Mouse (Mus musculus) frontal cortex, postnatal 36 days (tissue): ENCODE data around the gene Eef1a2.
"Not testable (repeated sequence)": the region's sequence is repeated elsewhere in the genome, so short reads cannot be mapped to it uniquely, and the experiment has no call there.

ENCODE experiments used
- DNase-seq, 2 experiments: peaks; one replicate each; pipeline ENCODE4 v3.0.0; 2022; ENCODE audit warnings: low spot score in 2 of 2

The Eef1a2 gene

GRCm38 (mm10) chr2:181156248-181157121, at the start of gene Eef1a2:
TSS of gene Eef1a2 (minus strand) at chr2:181157014.
- peak; percentile 88 to 94 for DNase-seq

GRCm38 (mm10) chr2:181206118-181206517, 49.3 kb upstream of the Eef1a2 start:
- no peak for DNase-seq

DNA sequence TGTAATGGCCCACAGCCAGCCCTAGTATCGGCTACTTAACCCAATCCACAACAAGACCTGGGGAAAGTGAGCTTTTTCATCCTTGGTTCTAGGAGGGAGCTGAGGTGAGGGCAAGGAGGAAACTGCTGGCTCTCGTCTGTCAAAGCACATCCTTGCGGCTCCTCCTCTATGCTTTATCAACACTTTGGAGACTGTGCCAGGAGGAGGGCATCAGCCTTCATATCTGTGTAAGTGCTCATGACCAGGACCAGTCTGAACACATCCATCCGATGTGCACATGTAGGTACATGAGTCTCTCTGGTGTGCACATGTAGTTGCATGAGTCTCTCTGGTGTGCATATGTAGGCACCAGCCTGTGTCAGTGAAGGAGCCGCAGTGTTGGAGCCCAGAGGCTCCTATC, 48.9 kb upstream of the Eef1a2 start:
- no peak for DNase-seq

DNA sequence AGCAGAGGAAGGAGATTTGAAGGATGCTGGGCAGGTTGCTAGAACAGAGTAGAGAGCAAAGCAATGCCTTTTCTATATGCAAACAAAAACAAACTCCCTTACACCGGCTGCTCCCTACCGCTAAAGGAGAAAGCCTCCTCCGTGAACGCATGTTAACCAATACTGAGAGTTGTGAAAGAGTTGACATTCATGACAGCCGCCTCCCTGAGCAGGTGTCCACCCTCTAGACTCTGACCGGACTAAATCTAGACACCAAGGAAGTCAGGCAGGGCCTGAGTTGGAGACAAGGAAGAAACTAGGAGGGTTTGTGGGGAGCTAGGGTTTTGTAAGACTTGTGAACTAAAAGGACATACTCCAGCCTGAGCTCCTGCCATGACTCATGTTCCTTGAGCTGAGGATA, 46.1 kb upstream of the Eef1a2 start:
- DNase-seq, result no peak

- no peak for DNase-seq
These were observed 45.6 kb upstream of the Eef1a2 start, which contains the start of gene Ptk6 for GRCm38 (mm10) chr2:181202422-181202821. TSS of gene Ptk6 (minus strand) at chr2:181202789.

GRCm38 (mm10) chr2:181201606-181202005, 44.8 kb upstream of the Eef1a2 start:
- no peak for DNase-seq

DNA sequence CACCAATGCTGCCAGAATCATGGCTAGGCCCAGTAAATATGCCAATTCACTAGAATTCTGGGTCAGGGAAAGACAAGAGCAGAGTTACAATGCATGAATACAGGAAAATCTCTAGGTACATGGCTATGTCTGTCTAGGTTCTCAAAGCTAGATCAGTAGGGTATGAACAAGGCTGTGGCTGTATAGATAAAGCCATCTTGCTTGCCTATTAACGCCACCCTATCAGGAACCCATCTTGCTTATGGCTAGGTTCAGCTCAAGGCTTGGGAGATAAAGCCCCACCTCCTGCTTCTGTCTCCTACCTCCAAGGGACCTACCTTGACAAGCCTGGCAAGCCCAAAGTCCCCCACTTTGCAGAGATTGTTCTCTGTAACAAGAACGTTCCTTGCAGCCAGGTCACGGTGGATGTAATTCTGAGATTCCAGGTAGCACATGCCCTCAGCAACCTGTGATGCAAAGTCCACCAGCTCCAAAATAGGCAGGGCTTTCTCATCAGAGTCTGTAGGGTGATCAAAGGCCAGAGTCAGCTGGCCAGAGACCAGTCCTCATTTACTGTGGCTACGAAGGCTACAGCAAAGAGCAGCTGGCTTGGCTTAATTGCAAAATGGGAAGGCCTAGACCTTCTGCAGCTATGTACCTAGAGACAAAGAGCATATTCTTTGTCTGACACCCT, 40.0 kb upstream of the Eef1a2 start:
- no peak for DNase-seq

GRCm38 (mm10) chr2:181193044-181193443, 36.2 kb upstream of the Eef1a2 start:
- no peak for DNase-seq

DNA sequence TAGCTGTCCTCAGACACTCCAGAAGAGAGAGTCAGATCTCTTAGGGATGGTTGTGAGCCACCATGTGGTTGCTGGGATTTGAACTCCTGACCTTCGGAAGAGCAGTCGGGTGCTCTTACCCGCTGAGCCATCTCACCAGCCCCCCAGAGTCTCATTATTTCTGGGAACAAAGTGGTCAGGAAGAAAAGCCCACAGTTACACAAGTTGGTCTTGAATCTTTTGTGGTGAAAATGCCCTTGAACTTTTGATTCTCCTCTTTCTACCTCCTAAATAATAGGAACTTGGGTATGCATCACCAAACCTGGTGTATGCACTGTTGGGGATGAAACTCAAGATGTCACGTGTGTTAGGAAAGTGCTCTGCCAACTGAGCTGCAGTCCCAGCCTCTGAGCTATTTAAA, 35.1 kb upstream of the Eef1a2 start:
- no peak for DNase-seq

DNA sequence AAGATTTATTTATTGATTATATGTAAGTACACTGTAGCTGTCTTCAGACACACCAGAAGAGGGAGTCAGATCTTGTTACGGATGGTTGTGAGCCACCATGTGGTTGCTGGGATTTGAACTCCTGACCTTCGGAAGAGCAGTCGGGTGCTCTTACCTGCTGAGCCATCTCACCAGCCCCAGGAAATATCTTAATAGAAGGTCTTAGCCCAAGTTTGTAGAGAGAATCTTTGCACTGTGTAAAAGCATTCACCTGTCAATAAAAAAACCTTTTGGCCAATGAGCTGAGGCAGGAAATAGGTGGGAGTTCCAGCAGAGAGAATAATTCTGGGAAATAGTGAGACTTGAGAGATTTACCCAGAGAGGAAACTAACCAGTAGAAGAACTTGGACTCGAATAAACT, 34.6 kb upstream of the Eef1a2 start:
- not testable (repeated sequence) for DNase-seq

GRCm38 (mm10) chr2:181189321-181189720, 32.5 kb upstream of the Eef1a2 start:
- DNase-seq, result no peak

DNA sequence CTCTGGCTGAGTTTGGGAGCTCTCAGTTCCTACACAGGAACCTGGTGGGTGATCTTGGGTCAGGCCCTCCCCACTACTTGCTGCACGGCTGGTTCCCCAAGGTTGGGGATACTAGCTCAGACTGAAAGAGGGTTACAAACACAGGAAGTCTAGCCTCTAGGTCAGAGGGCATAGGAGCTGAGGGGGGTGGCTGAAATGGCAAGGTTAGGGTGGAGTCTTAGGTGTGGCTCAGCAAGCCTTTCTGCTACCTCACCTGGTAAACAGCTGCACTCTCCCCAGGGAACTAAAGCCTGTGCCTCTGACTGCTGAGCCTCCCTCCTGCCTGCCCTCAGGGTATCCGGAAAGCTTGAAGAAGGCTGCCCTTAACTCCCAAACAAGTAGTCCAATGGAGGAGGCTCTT, 31.9 kb upstream of the Eef1a2 start:
- no peak for DNase-seq

DNA sequence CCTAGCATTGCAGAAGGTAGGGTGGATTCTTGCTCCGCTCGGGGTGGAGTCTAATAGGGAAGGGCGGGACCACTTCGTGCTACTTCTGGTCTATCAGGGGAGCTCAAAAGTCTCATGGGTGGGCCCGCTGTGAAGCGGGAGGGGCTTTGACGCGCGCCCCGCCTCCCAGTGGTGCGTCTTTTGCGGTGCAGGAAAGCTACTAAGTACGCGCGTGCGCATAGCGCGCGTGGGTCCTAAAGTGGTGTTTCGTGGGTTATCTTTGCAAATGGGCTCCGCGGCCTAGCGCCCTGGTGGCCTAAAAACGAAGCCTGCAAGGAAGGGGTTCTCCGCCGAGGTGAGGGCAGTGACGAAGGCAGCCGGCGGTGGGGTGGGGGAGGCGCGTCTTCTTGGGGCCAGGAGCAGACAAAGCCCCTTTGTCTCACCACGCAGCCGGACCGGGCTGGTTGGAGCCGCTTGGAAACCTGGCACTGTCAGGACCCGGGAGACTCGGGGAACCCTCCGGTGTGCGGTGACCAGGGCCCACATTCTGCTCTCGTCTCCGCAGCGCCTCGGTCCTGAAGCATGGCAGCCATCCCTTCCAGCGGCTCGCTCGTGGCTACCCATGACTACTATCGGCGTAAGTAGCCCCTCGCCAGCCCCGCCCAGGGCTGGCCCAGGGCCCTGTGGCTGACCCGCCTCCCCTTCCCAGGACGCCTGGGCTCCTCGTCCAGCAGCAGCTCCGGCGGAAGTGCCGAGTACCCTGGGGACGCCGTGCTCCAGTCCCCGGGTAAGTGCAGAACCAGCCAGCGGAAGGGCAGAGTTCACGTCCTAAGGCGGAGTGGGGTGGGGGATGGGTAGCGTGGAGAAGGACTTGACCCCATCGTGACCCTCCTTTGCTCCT, 30.5 kb upstream of the Eef1a2 start, which contains the start of gene Ppdpf:
Gene Ppdpf (plus strand): TSS at position 127 of the 880 bp plus-strand sequence.
- DNase-seq, result peak; percentile 94 to 95

DNA sequence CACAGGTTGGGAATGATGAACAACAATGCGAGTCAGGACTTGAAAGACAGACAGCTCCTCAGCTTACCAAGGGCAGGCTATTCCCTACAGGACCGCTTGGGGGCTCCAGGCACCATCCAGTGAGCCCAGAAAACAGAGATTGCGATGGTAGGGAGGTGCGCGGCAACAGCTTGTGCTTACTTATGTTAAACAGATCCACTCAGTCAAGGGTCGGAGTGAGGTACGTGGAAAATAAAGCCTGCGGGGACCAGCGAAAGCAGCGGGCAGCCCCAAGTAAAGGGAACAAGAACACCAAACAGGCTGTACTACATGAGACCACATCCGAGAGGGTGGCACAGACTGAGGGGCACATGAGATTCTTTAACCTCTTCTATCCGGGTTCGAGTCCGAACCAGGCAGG, 29.8 kb upstream of the Eef1a2 start:
- peak; percentile 85 to 91 for DNase-seq

DNA sequence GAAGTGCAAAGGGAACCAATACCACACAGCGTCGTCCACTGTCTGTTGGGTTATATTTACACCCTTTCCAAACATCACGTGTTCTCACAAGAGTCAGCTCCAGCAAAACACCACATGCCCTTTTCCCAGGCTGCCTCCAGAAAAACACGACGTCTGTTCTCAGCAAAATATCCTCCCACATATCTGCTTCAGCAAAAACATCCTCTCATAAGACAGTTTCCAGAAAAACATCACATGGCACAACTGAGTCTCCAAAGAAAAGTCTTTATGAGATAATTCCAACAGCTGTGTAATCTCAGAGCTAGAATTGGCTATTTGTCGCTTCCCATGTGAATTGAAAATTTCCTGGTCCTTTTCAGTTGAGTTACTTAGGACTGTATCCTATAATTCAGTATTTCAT, 24.1 kb upstream of the Eef1a2 start:
- DNase-seq, result peak in 1 of 2 experiments; percentile 31

DNA sequence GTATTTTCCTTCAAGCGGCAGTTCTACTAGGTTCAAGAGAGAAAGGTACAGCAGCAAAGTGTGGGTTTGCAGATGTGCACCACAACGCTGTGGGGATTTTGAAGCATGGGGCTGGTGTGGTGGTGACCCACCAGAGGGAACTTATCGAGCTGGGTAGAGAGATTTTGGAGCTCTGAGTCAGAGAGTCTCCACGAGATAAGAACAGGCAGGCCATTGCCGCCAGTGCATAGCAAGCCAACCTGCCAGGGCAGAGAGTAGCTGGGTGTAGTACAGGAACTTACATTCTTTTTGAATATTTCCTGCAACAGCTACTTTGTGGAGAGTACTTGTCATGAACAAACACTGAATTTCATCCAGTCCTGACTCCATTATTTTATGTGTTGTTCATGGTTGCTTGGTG, 21.7 kb upstream of the Eef1a2 start:
- no peak for DNase-seq

GRCm38 (mm10) chr2:181178015-181178414, 21.2 kb upstream of the Eef1a2 start:
- DNase-seq, result no peak

DNA sequence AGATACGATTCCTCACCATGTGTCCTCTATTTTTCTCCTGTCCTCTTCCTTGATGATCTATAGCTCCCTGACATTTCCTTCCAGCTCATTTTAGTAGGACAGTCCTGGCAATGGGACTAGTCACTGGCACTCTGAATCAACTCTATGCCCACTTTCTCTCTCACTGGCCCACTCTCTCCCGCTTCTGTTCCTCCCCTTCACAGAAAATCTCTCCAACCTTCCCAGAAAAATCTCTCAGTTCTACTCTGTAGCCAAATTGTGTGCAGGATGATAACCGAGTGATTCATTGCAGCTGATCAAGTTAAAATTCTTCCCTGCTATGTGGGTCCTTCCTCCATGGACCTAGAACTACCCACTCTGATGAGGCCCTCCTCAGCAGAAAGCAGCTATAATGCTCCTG, 17.8 kb upstream of the Eef1a2 start:
- DNase-seq, result no peak

GRCm38 (mm10) chr2:181166469-181166868, 9.7 kb upstream of the Eef1a2 start:
- no peak for DNase-seq

DNA sequence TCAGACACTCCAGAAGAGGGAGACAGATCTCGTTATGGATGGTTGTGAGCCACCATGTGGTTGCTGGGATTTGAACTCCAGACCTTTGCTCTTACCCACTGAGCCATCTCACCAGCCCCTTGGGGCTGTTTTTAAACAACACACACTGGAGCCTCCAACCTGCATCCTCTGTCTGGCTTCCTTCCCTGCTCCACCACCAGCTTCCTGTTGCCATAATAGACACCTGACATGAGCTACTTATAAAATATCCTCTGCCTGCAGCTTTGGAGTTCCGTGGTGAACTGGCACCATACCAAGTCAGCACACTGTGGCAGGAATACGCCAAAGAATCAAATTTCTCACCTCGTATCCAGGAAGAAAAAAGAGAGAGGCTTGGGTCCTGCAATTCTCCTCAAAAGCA, 4.0 kb upstream of the Eef1a2 start:
- no peak for DNase-seq

- DNase-seq, result peak; percentile 64 to 74
These were observed 3.0 kb upstream of the Eef1a2 start for GRCm38 (mm10) chr2:181159771-181160170.

DNA sequence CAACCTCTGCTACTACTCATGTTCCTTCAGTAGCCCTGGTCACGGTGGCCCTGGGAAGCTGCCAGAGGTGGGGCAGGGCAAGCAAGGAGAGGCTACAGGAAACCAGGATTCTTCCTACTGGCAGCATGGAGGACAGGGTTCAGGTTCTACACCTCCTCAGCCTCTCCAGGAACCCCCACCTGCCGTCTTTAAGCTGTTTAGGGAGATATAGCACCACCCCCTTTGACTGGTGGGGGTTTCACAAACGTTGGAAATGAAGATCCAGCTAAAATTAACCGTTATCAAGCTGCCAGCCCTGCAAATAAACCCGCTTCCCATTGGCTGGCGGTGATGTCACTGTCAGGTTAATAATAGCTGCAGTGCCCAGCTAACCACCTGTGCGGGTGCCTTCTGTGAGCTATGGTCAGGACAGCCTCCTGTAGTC, 2.3 kb upstream of the Eef1a2 start:
- DNase-seq, result peak; percentile 69 to 93
